Mouse (Mus musculus) cortical plate, adult 2 months (tissue): ENCODE data around the gene Pard3b. TPM values are rescaled to one million over a fixed set of nuclear protein-coding genes. Genes with fewer than 3 reads are reported as not detected.

Experiments used
- H3K27ac ChIP-seq: fragments of 200-500 bp; 2 replicates; pipeline ENCODE4 v1.5.1; 2012; ENCODE audit warnings: low read length, control low read depth, inconsistent platforms; ENCODE audit not compliant: insufficient read depth
- H3K4me1 ChIP-seq: fragments of 200-500 bp; 2 replicates; pipeline ENCODE4 v1.6.1; 2011; ENCODE audit warnings: low read length; ENCODE audit not compliant: control insufficient read depth, insufficient read depth
- H3K4me3 ChIP-seq: fragments of 200-500 bp; 2 replicates; pipeline ENCODE4 v1.5.1; 2011; ENCODE audit warnings: mild to moderate bottlenecking, low read length, control low read depth; ENCODE audit not compliant: insufficient read depth
- CTCF ChIP-seq: fragments of 200-500 bp; IDR thresholded peaks from 2 replicates; pipeline ENCODE4 v1.5.1; 2011; ENCODE audit warnings: mild to moderate bottlenecking, control low read depth, low read length; ENCODE audit not compliant: insufficient read depth; ENCODE audit errors: extremely low read depth
- POLR2A ChIP-seq: fragments of 200-500 bp; IDR thresholded peaks from 2 replicates; pipeline ENCODE4 v1.6.1; 2011; ENCODE audit warnings: mild to moderate bottlenecking, low read length, control low read depth; ENCODE audit not compliant: insufficient read depth; ENCODE audit errors: extremely low read depth
- polyA plus RNA-seq: library from polyadenylated mRNA; depleted of rRNA; stranded (reverse); fragments of >200 nt; gene quantifications from 2 replicates; pipeline ENCODE4 v1.2.3, GENCODE M21; 2012

Gene Pard3b
- polyA plus RNA-seq, 1 experiment = 1.3 TPM

DNA sequence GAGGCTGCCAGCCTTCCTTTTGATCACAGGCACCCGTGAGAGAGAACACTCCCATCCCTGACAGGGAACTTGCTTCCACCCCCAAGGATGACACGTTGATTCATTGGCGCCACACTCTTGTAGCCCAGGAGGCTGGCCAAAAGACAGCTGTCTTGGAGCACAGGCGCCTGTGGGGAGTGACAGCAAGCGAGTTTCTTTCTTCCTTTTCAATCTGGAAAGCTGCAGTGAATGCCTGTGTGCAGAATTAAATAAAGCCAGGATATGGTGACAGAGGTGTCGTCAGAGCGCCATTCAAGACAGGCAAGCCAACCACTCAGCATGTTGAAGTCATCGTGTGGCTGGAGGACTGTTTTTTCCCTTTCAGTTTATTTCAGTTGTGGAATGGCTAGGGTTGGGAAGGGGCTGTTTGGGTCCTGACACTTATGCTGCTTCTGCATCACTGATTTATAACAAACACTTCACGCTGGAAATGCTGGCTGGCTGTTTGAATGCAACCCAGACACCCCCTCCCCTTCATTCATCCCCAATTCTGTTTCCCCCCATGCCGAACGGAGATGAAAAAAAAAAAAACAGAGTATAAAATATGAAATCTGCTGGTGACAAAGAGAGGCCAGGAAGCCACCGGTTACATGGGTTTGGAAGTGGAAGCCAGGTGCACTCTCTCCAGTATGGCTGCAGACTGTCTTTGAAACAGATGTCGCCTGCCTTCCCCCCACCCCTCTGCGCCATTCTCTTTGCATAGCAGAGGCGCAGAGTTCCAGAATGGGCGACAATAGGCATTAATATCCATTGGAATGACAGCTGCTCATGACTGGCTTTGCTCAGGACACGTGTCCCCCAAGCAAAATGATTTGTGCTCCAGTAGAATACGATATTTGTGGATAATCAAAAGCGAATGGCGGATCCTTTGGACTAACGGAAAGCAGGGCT is 1044.1 kb downstream of the Pard3b start:
- Histone ChIP-seq H3K27ac (no peak overlapping the region), H3K4me1 (peaks cover 1% of the 10 kb centered on the region), H3K4me3 (no peak overlapping the region)
- TF ChIP-seq POLR2A (no peak), CTCF (no peak)

DNA sequence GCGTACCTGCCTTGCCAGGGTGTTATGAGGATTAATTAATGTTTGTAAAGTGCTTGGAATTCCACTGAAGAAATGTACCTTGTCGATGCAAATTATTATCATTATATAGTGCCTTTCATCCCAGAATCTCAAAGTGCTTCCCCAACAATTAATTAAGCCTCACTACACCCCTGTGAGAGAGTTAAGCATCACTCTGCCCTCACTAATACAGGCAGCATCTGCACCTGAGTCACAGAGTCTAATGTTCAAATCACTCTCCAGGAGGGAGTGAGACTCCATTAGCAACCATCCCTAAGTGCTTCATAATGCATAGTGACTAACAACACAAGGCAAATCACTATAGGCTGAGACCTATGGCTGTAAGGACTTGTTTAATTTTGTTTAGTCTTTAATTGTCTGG is 1044.9 kb downstream of the Pard3b start:
- TF ChIP-seq POLR2A = no peak
- no peak for TF ChIP-seq CTCF
- H3K27ac ChIP-seq = no peak overlapping the region
- H3K4me3 ChIP-seq = no peak overlapping the region
- H3K4me1 ChIP-seq = peaks cover 4% of the 10 kb centered on the region

DNA sequence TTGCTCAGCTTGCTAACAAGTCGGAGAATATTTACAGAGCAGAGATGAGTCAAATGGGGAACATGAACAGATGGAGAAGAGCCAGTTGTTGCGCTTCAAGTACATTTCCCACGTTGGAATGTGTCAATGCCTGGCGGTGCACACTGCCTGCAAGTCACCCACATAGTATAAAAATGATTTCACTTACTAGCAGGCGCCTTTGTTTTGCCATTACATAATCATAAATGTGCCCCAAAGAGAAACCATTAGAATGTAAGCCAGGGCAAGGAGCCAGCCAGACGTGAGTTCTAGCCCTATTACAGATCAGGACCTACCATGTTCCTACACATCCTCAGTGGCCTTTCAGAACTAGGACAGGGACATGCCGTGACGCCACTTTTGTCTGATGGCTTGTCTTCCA is 1048.9 kb downstream of the Pard3b start:
- H3K4me1 ChIP-seq = peaks cover 4% of the 10 kb centered on the region

DNA sequence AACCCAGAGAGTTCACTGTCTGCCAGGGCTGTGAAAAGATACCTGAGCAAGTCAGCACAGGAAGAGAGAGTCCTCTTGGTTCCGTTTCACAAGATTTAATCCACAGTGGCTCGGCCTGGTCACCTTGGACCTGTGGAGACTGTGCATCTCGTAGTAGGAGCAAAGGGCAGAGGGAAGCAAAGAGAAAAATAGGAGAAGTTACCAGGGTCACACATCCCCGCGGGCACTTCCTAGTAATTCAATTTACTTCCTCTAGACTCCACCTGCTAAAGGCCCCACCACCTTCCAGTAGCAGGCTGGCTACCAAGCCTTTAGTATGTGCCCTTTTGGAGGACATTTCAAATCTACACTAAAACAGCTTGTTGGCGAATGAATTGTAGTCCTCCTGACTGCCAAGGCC is 1052.6 kb downstream of the Pard3b start:
- H3K27ac ChIP-seq = no peak overlapping the region
- TF ChIP-seq POLR2A (no peak), CTCF (no peak)
- H3K4me3 ChIP-seq = no peak overlapping the region
- H3K4me1 ChIP-seq = peaks cover 4% of the 10 kb centered on the region

More for the DNA sequence above, 1048.9 kb downstream of the Pard3b start:
- TF ChIP-seq CTCF (no peak), POLR2A (no peak)
- Histone ChIP-seq H3K27ac (no peak overlapping the region), H3K4me3 (no peak overlapping the region)
